Mouse (Mus musculus) kidney, postnatal 10 days (tissue): ENCODE data around the gene Adam21.
"Not testable (repeated sequence)": the region's sequence is repeated elsewhere in the genome, so short reads cannot be mapped to it uniquely, and the experiment has no call there.

Source experiments
- DNase-seq: peaks from one replicate; pipeline ENCODE4 v3.0.0; 2021; ENCODE audit warnings: mixed read lengths

Gene Adam21

DNA sequence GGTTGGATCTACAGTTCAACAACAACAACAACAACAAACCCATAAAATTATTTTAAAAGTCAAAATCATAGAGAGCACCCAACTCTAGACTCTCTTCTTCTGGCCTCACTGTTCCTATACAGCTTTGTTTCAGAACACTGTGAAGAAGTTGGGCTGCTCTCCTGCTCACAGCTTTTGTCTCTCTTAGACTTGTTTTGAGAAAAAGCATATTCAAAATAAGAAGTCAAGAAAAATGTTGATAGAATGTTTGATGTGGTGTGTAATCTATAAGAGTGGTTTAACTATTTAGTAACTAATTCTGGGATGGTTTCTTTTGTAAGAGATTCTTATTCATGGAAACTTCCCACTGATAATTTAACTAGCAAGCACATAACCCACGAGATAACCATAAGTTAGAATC is at the start of gene Adam21:
Gene Adam21, minus strand, starts transcription at position 101 of the 400 bp plus-strand sequence.
- DNase-seq: no peak

DNA sequence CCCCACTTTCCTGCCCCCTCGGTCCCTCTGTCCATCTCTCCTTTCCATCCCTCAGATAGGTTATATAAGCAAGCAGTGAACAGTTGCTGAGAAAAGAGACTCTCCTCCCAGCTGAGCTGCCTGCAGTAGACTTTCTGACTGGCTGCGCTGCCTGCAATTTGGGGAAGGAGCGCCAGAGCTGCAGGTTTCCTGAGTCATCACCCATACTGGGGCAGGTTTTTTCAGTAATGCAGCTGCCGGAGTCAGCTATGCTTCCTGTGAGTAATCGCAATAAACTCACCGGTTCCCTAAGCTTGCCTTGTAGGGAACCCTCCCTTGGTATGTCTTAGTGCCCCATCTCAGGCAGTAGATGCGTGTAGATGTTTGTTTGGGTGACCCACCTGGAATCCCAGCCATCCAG is 48.7 kb upstream of the Adam21 start:
- DNase-seq: no peak

DNA sequence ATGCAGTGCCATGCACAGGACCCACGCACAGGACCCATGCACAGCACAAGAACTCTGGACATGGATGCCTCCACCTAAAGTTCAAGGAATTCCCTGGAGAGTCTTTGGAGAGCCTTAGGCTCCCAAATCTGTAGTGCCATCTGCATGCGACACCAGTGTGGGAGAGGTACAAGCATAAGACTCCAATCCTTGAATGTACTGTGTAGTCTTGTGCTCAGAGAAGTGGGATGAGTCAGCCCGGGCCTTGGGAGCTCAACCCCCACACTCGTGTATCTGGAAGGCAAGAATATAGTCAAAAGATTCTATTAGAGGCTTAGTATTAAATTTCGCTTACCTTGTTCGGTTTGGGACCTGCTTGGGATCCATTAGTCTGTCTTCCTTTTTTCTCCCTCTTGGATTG is 47.5 kb upstream of the Adam21 start:
- no peak for DNase-seq

DNA sequence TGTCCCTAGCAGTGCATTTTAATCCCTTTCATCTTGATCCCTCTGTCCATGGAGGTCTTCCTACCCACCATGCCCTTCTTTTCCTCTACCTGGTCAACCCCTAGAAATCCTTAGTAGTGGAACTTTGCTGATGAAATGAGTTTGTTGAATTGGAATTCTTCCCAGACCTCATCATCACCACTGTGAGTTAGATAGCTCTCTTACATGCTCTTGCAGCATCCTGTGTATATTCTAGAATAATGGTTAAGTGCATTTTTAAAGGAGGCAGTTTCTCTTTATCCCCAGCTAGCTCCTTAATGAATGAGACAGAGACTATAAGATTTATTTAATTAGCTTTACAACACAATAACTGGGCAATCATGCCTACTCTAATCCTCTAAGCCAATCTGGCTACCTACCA is 41.2 kb upstream of the Adam21 start:
- DNase-seq: no peak

DNA sequence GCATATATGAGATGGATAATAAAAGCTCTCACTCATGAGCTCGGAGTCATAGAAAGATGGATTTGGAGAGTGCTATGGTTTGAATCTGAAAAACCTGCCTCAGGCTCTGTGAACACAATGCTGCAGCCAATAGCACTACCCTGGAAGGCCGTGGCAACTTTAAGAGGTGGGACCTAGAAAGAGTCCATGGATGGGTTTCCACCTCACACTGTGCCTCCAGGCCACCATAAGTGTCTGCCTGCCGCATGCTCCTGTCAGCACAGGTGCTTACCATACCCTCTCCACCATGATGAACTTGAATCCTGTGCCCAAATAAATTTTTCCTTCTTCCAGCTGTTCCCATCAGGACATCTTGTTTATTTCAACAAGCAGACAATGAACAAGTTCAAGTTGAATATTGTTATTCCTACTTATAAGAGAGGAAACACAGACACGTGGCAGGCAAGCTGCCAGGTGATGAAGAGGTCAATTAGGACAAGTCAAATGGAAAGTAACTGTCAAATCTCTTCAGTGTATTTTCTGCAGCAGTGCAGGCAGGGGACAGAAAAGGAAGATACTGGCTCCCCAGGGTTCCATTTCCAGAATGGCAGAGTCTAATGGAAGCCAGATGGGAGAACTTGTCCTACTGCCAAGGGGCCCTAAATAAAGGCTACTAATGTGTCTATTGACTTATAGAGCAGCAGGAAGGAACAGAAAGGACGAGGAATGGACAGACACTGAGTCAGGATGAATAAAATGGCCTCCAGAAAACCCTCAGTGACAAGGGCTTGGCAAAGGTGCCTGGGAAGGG is 36.9 kb upstream of the Adam21 start:
- DNase-seq: peak; percentile 31

DNA sequence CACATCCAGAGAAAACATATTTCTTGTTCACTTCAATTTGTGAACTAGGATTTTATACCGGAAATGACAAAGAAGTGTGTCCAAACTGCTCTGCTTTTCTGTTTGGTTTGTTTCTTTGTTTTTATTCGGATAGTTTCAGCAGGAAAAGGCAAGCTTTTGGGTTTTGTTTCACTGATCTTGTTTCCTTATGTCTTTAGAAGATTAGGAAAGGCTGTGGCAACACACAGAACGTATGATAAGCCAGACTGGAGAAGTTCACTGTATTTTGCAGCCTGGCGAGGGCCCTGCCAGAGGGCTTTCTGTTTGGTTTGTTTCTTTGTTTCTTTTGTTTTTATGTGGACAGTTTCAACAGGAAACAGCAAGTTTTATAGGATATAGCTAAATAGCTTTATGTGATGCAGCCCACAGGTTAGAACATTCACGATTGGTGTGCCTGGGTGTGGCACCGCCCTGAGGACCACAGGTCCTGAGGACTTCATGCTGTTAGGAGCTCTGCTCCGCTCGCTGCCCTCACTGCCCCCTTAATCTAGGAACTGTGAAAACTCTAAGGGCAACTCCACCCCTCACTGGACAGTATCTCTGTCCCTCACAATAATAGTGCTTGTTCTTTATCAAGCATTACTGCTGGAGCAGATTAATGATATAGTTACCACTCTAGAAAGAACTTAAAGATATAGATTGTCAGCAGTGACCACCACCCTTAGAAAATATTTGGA is 28.4 kb upstream of the Adam21 start:
- no peak for DNase-seq

DNA sequence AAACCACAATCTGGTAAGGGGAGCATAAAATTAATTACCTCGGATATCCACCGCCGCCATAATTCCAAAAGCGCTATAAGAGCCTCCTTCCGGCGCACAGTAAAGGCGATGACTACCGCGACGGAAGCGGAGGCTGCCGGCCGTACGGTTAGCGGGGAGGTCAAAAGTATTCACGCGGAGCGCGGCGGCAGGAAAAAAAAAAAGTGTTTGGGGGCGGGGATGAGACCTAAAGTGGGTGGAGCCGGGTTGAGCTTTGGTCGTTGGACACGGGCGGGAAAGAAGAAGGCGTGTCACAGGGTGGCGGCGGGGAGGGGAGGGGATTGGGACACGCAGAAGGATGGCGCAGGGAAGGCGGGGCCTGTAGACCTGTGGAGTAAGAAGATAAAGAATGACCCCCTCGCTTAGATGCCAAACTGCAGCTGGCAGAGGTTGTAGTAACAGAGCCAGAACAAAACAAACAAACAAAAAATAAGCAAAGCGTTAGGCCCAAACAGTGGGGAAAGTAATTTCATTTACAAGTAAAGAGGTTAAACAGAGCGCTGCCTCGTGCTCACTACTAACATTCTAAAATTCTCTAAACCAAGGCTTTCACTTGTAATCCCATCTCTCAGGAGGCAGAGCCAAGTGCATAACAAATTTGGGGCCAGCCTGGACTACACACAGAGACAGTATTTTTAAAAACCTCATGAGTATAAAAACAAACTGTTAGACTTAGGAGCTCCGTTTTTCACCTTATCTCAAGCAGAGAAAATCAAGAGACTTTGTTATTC is 26.8 kb upstream of the Adam21 start, which contains the start of gene Med6:
Gene Med6, minus strand, starts transcription at position 107 of the 770 bp plus-strand sequence.
- DNase-seq: peak; percentile 96

DNA sequence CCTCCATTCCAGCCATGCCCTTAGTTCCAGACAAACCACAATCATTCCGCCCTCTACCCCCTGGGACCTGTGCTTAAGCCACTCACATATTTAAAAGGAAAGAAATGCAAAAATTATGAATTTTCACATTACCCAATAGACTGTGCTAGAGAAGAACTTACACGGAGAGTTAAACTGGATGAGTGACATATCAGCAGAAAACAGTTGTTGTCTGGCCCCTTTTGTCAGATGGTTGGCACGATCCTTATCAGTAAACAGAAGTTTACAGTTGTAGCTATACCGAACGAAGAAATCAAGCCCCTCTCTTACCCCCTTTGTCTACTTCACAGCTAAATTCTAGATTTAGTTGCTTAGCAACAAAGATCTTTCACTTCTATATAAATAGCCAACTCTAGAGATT is 343 bp downstream of the Adam21 start:
- no peak for DNase-seq

DNA sequence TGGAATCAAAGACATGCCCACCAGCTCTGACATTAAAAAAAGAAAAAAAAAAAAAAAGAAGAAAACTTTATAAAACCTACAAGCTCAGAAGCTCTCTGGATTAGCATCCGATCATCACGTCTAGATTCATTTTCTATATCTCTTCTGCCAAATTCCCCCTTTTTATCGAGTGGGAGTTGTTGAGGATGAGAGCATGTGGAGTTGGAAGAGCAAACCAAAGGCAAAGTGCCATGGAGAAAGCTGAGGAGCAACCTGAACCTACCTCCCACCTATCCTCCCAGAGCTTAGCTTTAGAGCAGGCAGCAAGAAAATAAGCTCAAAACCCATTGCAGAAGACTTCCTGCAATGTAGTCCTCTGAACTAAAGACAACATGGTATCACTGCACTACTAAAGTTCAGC is 4.1 kb downstream of the Adam21 start:
- no peak for DNase-seq

DNA sequence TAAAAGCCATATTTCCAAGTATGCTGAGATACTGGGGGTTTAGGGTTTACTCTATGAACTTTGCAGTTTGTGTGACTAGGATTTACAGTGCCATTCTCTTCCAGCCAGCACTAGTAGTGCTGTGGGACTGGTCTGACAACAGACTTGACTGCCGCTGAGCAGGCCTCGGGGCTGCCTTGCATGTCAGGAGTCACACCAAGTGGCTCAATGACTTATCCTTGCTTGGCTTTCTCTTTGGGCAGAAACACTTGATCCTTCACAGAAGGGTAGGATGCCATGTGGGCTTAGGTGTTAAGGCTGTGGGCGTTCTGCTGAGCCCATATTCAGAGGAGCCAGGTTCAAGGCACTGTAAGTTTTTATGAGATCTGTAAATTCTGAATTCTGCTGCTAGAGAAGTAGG is 19.0 kb downstream of the Adam21 start:
- no peak for DNase-seq

DNA sequence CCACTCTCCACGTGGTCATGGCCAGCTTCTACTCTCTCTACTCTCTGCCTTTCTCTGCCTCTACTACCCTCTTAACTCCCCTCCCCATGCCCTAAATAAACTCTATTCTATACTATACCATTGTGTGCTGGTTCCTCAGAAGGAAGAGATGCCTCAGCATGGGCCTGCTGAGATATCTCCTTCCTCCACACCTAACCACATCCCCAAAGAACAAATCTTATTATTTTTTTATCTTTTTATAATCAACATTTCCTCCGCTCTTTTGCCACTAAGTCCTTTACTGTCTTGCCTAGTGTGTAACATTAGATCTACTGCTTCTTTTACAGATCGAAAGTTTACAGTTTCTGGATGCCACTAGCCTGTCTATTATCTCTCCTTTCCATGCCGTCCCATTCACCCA is 21.1 kb downstream of the Adam21 start:
- DNase-seq: no peak

DNA sequence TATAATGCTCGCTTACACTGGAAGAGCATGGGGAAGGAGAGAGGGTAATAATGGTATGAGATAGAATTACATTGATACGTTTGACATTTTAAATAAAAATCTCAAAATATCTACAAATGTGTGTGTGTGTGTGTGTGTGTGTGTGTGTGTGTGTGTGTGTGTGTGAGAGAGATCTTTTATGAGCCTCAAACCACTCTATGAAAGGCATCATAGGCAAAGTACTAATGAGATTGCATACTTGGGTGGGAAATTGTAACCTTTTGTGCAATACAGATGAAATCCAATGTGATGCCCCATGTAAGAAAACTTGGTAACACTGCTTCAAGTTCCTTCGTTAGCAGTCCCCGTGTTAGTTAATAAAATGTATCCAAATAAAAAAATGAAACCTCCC is 35.2 kb downstream of the Adam21 start:
- no peak for DNase-seq

DNA sequence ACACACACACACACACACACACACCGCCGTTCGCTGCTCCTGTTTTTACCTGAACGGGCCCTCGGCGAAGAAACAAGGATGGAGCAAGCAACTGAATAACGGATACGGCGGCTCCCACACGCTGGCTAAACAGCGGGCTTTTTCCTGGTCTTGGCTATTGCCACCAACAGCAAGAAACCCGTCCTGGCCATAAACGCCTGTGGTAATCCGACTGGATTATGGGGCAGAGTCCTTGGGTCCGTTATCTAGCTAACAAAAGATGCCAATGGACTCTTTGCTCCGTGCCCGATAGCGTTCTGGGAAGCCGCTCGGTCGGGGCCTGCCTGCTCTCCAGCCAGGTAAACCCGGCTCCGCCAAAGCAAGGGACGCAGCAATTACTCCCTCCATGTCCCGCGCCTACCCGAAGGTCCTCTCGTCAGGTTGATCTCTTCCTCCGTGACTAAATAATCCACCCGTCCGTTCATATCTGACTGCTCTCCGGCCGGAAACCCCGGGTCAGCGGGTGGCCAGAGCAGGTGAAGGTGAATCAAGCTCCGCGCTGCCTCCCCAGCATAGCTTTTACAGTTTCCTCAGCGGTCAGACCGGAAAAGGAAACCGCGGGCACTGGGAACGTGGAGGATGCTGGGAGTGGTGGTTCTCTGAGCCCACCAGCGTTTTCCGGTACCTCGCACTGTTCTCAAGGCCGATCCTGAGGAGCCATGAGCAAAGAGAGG is 35.8 kb downstream of the Adam21 start, which contains the start of the genes Gm20498 and Synj2bp:
Gene Gm20498, minus strand, starts transcription at position 590 of the 713 bp plus-strand sequence.
Gene Synj2bp, minus strand, starts transcription at position 596 of the 713 bp plus-strand sequence.
- peak; percentile 90 for DNase-seq

DNA sequence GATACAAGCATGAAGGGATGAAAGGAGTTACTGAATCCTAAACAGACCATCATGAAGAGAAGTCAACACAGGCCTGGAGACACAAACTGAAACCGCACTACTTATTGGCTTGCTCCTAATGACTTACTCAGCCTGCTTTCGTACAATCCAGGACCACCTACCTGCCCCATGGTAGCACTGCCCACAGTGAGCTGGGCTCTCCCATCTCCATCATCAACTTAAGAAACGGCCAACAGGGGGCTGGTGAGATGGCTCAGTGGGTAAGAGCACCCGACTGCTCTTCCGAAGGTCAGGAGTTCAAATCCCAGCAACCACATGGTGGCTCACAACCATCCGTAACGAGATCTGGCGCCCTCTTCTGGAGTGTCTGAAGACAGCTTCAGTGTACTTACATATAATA is 37.7 kb downstream of the Adam21 start:
- not testable (repeated sequence) for DNase-seq
